Mouse (Mus musculus) liver, embryonic 14.5 days (tissue): ENCODE data around the gene Fkbpl. TPM values are rescaled to one million over a fixed set of nuclear protein-coding genes. Genes with fewer than 3 reads are reported as not detected.

ENCODE experiments used
- ATAC-seq: fragments of 200-750 bp; cut with Nextera tagmentation; 2 replicates; pipeline ENCODE4 v1.8.0; 2017; ENCODE audit warnings: moderate number of reproducible peaks, mild to moderate bottlenecking, moderate library complexity; ENCODE audit not compliant: insufficient read depth
- DNase-seq, 3 experiments: peaks; one replicate each; pipeline ENCODE4 v3.0.0-alpha.2; 2012 to 2013; ENCODE audit warnings: low read depth in 3 of 3, low spot score in 3 of 3
- H3K27ac ChIP-seq: fragments of 300-500 bp; sonication (generic); 2 replicates; pipeline ENCODE4 v1.5.1; 2014; ENCODE audit warnings: moderate library complexity, mild to moderate bottlenecking, control low read depth, inconsistent platforms
- H3K27me3 ChIP-seq: fragments of 300-500 bp; sonication (generic); 2 replicates; pipeline ENCODE4 v1.6.1; 2014; ENCODE audit warnings: mild to moderate bottlenecking, low read length, moderate library complexity; ENCODE audit not compliant: control insufficient read depth, insufficient read depth
- H3K36me3 ChIP-seq: fragments of 300-500 bp; sonication (generic); replicated peaks from 2 replicates; pipeline ENCODE4 v1.6.1; 2014; ENCODE audit warnings: low read depth; ENCODE audit not compliant: control insufficient read depth, insufficient read depth
- H3K4me1 ChIP-seq, 2 experiments: fragments of 200-500 bp in 1 of 2; fragments of 300-500 bp in 1 of 2; sonication (generic) in 1 of 2; replicated peaks; 2 replicates each; pipeline ENCODE4 v1.6.1; 2012 to 2014; ENCODE audit warnings: antibody characterized with exemption in 1 of 2, inconsistent platforms in 1 of 2, low read length in 1 of 2; ENCODE audit not compliant: control insufficient read depth in 2 of 2, insufficient read depth in 2 of 2
- H3K4me2 ChIP-seq: fragments of 300-500 bp; sonication (generic); 2 replicates; pipeline ENCODE4 v1.6.1; 2014; ENCODE audit warnings: low read depth, mild to moderate bottlenecking, control low read depth, moderate library complexity
- H3K4me3 ChIP-seq, 2 experiments: fragments of 200-500 bp in 1 of 2; fragments of 300-500 bp in 1 of 2; sonication (generic) in 1 of 2; 2 replicates each; pipeline ENCODE4 v1.5.1; 2012 to 2014; ENCODE audit warnings: low read depth in 2 of 2, low read length in 2 of 2, mild to moderate bottlenecking in 2 of 2, control low read depth in 1 of 2, inconsistent platforms in 1 of 2, moderate library complexity in 1 of 2; ENCODE audit not compliant: insufficient read depth in 1 of 2
- H3K9ac ChIP-seq: fragments of 300-500 bp; sonication (generic); replicated peaks from 2 replicates; pipeline ENCODE4 v1.6.1; 2014; ENCODE audit warnings: mild to moderate bottlenecking, control low read depth, moderate library complexity
- H3K9me3 ChIP-seq: fragments of 300-500 bp; sonication (generic); 2 replicates; pipeline ENCODE4 v1.6.1; 2016; ENCODE audit warnings: low read length, mixed read lengths; ENCODE audit not compliant: control insufficient read depth
- CTCF ChIP-seq: IDR thresholded peaks from 2 replicates; pipeline ENCODE4 v1.5.1; 2016; ENCODE audit warnings: antibody characterized with exemption, low read depth, control low read depth
- EP300 ChIP-seq: IDR thresholded peaks from 2 replicates; pipeline ENCODE4 v1.6.1; 2016; ENCODE audit warnings: antibody characterized with exemption, low read depth
- WGBS: fragments of 180-500 bp; shearing (Covaris S2); extraction: QIAGEN DNeasy Blood & Tissue Kit; methylation state at CpG from one replicate; pipeline ENCODE4 v1.1.7; 2014; ENCODE audit not compliant: insufficient replicate concordance; 5-methylcytosine and 5-hydroxymethylcytosine counted together
- polyA plus RNA-seq, 2 experiments: library from polyadenylated mRNA; depleted of rRNA in 1 of 2; stranded (reverse) in 1 of 2; unstranded in 1 of 2; fragments of >200 nt; fragmentation: Nextera tagmentation in 1 of 2; extraction: Ambion mirVana in 1 of 2; gene quantifications; 2 replicates each; pipeline versions ENCODE4 v1.2.1 to v1.2.3; 2012 to 2014

The Fkbpl gene
- polyA plus RNA-seq, 2 experiments, result 1.6 to 2.9 TPM

GRCm38 (mm10) chr17:34655160-34655559, 10.6 kb downstream of the Fkbpl start:
- Histone ChIP-seq H3K4me1 (no peaks in the 10 kb centered on the region), H3K4me2 (no peak overlapping the region), H3K9ac (no peak overlapping the region), H3K27me3 (peaks cover 8% of the 10 kb centered on the region), H3K9me3 (no peaks in the 10 kb centered on the region), H3K4me3 (no peak overlapping the region), H3K36me3 (peaks cover 2% of the 10 kb centered on the region; the same call in 1 of the 2 replicates), H3K27ac (no peak overlapping the region)
- 59% methylated on average over 7 of the region's 7 CpGs for WGBS
- ATAC-seq, result no peak; the same call in 1 of the 2 replicates
- TF ChIP-seq CTCF (no peak), EP300 (no peak)
- DNase-seq, result no peak

- no peak overlapping the region for H3K4me2 ChIP-seq
- H3K4me1 ChIP-seq, result no peaks in the 10 kb centered on the region
- H3K9me3 ChIP-seq, result no peaks in the 10 kb centered on the region
- no peak overlapping the region for H3K4me3 ChIP-seq
- WGBS, result 56% methylated on average over 4 of the region's 4 CpGs
- H3K27ac ChIP-seq, result no peak overlapping the region
- H3K9ac ChIP-seq, result no peak overlapping the region
- no peak for DNase-seq
- TF ChIP-seq CTCF (no peak), EP300 (no peak)
- H3K27me3 ChIP-seq, result peaks cover 12% of the 10 kb centered on the region
- ATAC-seq, result no peak; the same call in none of the 2 replicates
- H3K36me3 ChIP-seq, result peaks cover 2% of the 10 kb centered on the region; the same call in 1 of the 2 replicates
Observed at GRCm38 (mm10) chr17:34655581-34655991, 11.0 kb downstream of the Fkbpl start.

GRCm38 (mm10) chr17:34656666-34657065, 12.1 kb downstream of the Fkbpl start:
- H3K4me3 ChIP-seq, result no peak overlapping the region
- ATAC-seq, result no peak
- H3K27me3 ChIP-seq, result peaks cover 19% of the 10 kb centered on the region
- H3K27ac ChIP-seq, result no peak overlapping the region
- peaks cover 1% of the 10 kb centered on the region; the same call in 1 of the 2 replicates for H3K36me3 ChIP-seq
- DNase-seq, result no peak
- no peaks in the 10 kb centered on the region for H3K9me3 ChIP-seq
- H3K4me1 ChIP-seq, result no peaks in the 10 kb centered on the region
- 46% methylated on average over 8 of the region's 8 CpGs for WGBS
- H3K9ac ChIP-seq, result no peak overlapping the region
- TF ChIP-seq CTCF (no peak), EP300 (no peak)
- no peak overlapping the region for H3K4me2 ChIP-seq

- 23% methylated on average over 2 of the region's 2 CpGs for WGBS
- TF ChIP-seq CTCF (no peak), EP300 (no peak)
Observed at GRCm38 (mm10) chr17:34657271-34657670, 12.7 kb downstream of the Fkbpl start.

GRCm38 (mm10) chr17:34658145-34658544, 13.6 kb downstream of the Fkbpl start:
- H3K27me3 ChIP-seq, result peaks cover 19% of the 10 kb centered on the region
- no peaks in the 10 kb centered on the region for H3K4me1 ChIP-seq
- no peak overlapping the region for H3K4me2 ChIP-seq
- ATAC-seq, result no peak
- no peak overlapping the region for H3K9ac ChIP-seq
- H3K4me3 ChIP-seq, result no peak overlapping the region
- no peaks in the 10 kb centered on the region for H3K9me3 ChIP-seq
- no peaks in the 10 kb centered on the region for H3K36me3 ChIP-seq
- no peak for TF ChIP-seq EP300
- TF ChIP-seq CTCF, result no peak
- DNase-seq, result no peak
- no peak overlapping the region for H3K27ac ChIP-seq
- 24% methylated on average over 2 of the region's 2 CpGs for WGBS

More at GRCm38 (mm10) chr17:34657271-34657670, 12.7 kb downstream of the Fkbpl start:
- Histone ChIP-seq H3K9ac (no peak overlapping the region), H3K4me1 (no peaks in the 10 kb centered on the region), H3K4me2 (no peak overlapping the region), H3K9me3 (no peaks in the 10 kb centered on the region), H3K36me3 (no peaks in the 10 kb centered on the region), H3K27me3 (peaks cover 19% of the 10 kb centered on the region), H3K27ac (no peak overlapping the region), H3K4me3 (no peak overlapping the region)
- DNase-seq (no peak), ATAC-seq (no peak)
